Mouse (Mus musculus) heart, embryonic 12.5 days (tissue): ENCODE data around the gene Usp3. TPM values are rescaled to one million over a fixed set of nuclear protein-coding genes. Genes with fewer than 3 reads are reported as not detected.

Source experiments
- ATAC-seq: fragments of 200-750 bp; cut with Nextera tagmentation; 2 replicates; pipeline ENCODE4 v1.8.0; 2017; ENCODE audit warnings: moderate TSS enrichment, moderate library complexity; ENCODE audit not compliant: insufficient number of reproducible peaks, low FRiP score
- H3K27ac ChIP-seq: fragments of 300-500 bp; sonication (generic); 2 replicates; pipeline ENCODE4 v1.5.1; 2016; ENCODE audit warnings: mild to moderate bottlenecking, moderate library complexity; ENCODE audit not compliant: poor library complexity, severe bottlenecking
- H3K27me3 ChIP-seq: fragments of 300-500 bp; sonication (generic); replicated peaks from 2 replicates; pipeline ENCODE4 v1.6.1; 2016; ENCODE audit warnings: mild to moderate bottlenecking, moderate library complexity
- H3K36me3 ChIP-seq: fragments of 300-500 bp; sonication (generic); 2 replicates; pipeline ENCODE4 v1.6.1; 2016; ENCODE audit warnings: mild to moderate bottlenecking, moderate library complexity
- H3K4me1 ChIP-seq: fragments of 300-500 bp; sonication (generic); replicated peaks from 2 replicates; pipeline ENCODE4 v1.6.1; 2016; ENCODE audit warnings: mild to moderate bottlenecking
- H3K4me2 ChIP-seq: fragments of 300-500 bp; sonication (generic); 2 replicates; pipeline ENCODE4 v1.6.1; 2016; ENCODE audit warnings: mild to moderate bottlenecking, moderate library complexity
- H3K4me3 ChIP-seq: fragments of 300-500 bp; sonication (generic); 2 replicates; pipeline ENCODE4 v1.5.1; 2016; ENCODE audit warnings: mild to moderate bottlenecking
- H3K9ac ChIP-seq: fragments of 300-500 bp; sonication (generic); 2 replicates; pipeline ENCODE4 v1.6.1; 2016; ENCODE audit warnings: mild to moderate bottlenecking, moderate library complexity
- H3K9me3 ChIP-seq: fragments of 300-500 bp; sonication (generic); replicated peaks from 2 replicates; pipeline ENCODE4 v1.6.1; 2016; ENCODE audit warnings: mild to moderate bottlenecking, moderate library complexity
- WGBS: fragments of 180-500 bp; shearing (Covaris S2); methylation state at CpG from one replicate; pipeline ENCODE4 v1.1.7; 2016; 5-methylcytosine and 5-hydroxymethylcytosine counted together
- polyA plus RNA-seq: library from polyadenylated mRNA; unstranded; fragments of >200 nt; fragmentation: Nextera tagmentation; extraction: Ambion mirVana; gene quantifications from 2 replicates; pipeline ENCODE4 v1.2.1, GENCODE M21; 2016

The Usp3 gene
- polyA plus RNA-seq, 1 experiment from 2014 or later = 40.3 TPM

- H3K9me3 ChIP-seq = no peaks in the 10 kb centered on the region
- H3K4me1 ChIP-seq = no peaks in the 10 kb centered on the region
- H3K27me3 ChIP-seq = no peaks in the 10 kb centered on the region
- no peak for ATAC-seq
- no peak overlapping the region for H3K4me3 ChIP-seq
- peaks cover 49% of the 10 kb centered on the region for H3K36me3 ChIP-seq
- no peak overlapping the region for H3K9ac ChIP-seq
- 59% methylated on average over 4 of the region's 4 CpGs for WGBS
- H3K4me2 ChIP-seq = no peak overlapping the region
- no peak overlapping the region for H3K27ac ChIP-seq
Measured at GRCm38 (mm10) chr9:66465087-66465486, 127.9 kb downstream of the Usp3 start.

Other genes starting within 250 kb of the Usp3 start
- 26.5 TPM in 2 replicates for gene Herc1, start 242.7 kb downstream of the Usp3 start, polyA plus RNA-seq
- 62.2 and 63.9 TPM in 2 replicates for gene Fbxl22, start 78.5 kb downstream of the Usp3 start, polyA plus RNA-seq
- gene Car12, start 120.5 kb upstream of the Usp3 start, polyA plus RNA-seq = 0.61 and 0.77 TPM in 2 replicates
- gene Aph1b, start 202.3 kb upstream of the Usp3 start, polyA plus RNA-seq = 8.8 and 9.0 TPM in 2 replicates
- gene Gm10647, start 203.9 kb upstream of the Usp3 start, polyA plus RNA-seq = 0.24 and 0.61 TPM in 2 replicates
- 1.6 and 1.8 TPM in 2 replicates for gene Aph1c, start 241.6 kb upstream of the Usp3 start, polyA plus RNA-seq